Mouse (Mus musculus): Measurements from ENCODE around the gene Ptprb.

The Ptprb gene

GRCm38 (mm10) chr10:116376853-116377252, 101.5 kb downstream of the Ptprb start:
- no peak for DNase-seq (ENCODE audit: low spot score)

- no peak for DNase-seq (ENCODE audit: low spot score)
Measured at GRCm38 (mm10) chr10:116382826-116383685, 107.7 kb downstream of the Ptprb start.

GRCm38 (mm10) chr10:116384401-116384800, 109.1 kb downstream of the Ptprb start:
- DNase-seq (ENCODE audit: low spot score), result no peak

- no peak for DNase-seq (ENCODE audit: low spot score)
Measured at GRCm38 (mm10) chr10:116386391-116386885, 111.1 kb downstream of the Ptprb start.

GRCm38 (mm10) chr10:116388840-116389239, 113.5 kb downstream of the Ptprb start:
- DNase-seq (ENCODE audit: low spot score), result no peak

DNA sequence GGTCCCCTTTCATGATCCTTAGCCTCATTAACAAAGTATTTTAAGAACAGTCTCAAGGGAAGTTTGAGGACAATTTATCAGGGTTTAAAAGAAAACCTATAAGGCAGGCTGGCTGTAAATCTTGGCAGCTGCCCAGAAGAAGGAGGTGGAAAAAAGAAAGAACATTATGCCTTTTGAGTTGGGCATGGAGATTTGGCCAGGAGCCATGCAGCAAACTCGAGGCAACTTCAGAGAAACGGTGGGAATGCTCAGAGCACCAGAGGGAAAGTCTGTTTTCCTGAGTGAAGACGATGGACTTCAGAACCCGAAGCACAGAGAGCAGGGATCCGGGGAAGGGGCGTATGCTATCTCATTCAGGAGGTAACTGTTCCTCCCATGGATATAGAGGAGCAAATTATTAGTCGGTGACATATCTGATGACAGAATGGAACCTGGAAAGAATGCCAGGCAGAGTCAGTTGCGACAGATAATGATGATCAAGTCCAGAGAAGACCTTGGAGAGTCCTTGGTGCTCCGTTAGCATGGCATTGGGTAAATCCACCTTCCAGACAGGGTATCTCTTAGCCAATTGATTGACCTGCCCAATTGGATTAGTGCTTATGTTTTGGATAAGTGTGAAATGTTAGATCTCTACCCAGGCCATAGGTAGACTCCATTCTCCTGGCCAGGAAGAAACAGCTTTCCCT, 118.6 kb downstream of the Ptprb start:
- no peak for DNase-seq (ENCODE audit: low spot score)

DNA sequence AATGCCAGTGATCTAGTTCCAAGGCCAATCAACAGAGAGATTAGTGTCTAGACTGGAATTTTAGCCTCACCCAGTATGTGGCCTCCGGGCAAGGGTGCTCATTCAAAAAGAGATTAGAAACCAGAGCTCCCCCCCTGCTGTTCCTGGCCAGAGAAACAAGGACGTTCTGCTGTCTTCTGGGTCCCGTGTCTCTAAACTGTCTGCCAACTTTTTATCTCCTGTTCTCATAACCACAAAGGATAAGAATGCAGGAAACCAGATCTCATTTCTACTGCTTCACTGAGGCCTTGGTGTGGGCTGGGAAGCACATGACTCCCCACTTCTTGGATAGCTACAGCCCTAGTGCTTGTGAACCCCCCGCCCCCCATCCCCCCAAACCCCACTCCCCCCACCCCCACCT, 119.3 kb downstream of the Ptprb start:
- no peak for DNase-seq (ENCODE audit: low spot score)

DNA sequence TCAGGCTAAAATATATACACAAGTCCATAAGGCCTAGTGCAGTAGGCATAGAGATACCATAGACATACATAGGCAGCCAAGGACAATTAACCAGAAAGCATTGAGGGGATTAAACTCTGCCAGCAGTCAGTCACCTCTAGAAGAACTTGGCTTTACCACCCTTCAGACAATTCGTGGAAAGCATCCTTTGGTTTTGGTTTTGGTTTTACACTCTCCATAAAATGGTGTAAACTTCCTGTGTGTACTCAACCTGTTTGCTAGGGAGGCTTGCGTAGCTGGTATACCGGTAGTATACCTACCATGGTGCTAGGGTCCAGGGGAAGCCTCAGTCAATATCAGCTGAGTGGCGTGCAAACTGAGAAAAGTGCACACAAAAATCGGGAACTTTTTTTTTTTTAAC, 121.0 kb downstream of the Ptprb start:
- no peak for DNase-seq (ENCODE audit: low spot score)

- no peak for DNase-seq (ENCODE audit: low spot score)
Measured at GRCm38 (mm10) chr10:116396966-116397365, 121.6 kb downstream of the Ptprb start.

DNA sequence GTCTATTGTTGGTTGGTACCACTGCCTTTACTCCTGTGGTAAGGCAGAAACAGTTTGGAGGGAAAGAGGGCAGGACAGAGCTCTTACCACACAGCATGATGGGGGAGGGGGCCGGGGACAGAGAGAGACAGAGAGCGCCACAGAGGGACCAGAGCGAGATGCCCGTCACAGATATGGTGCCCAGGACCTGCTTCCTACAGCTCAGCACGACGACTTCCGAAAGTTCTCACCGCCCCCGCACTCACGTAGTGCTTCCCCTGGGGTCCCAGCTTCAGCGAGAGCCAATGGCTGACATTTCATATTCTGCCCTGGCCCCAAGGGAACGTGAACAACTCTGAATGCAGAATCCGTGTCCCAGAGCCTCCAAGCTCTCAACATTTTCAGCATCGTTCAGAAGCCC, 122.2 kb downstream of the Ptprb start:
- DNase-seq (ENCODE audit: low spot score), result no peak

DNA sequence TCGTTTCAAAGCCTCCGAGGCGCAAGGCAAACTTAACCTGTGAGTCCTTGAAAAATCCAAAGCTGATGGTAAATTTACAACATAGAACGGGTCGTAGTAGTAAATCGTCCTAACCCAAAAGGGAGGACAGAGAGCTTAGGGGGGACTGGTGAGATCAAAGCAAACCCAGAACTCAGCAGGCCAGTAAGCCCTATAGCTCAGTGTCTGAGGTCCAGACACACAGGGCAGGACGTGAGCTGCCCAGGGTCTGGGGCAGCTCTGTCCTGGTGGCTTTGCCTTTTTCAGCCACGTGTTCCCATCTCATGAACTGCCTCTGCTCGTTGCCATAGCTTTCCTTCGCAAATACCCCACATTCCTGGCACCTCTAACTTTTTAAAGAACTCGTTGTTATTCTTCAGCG, 122.7 kb downstream of the Ptprb start:
- DNase-seq (ENCODE audit: low spot score), result no peak

GRCm38 (mm10) chr10:116402742-116403425, 127.6 kb downstream of the Ptprb start:
- no peak for DNase-seq (ENCODE audit: low spot score)

GRCm38 (mm10) chr10:116403679-116404078, 128.4 kb downstream of the Ptprb start:
- no peak for DNase-seq (ENCODE audit: low spot score)

DNA sequence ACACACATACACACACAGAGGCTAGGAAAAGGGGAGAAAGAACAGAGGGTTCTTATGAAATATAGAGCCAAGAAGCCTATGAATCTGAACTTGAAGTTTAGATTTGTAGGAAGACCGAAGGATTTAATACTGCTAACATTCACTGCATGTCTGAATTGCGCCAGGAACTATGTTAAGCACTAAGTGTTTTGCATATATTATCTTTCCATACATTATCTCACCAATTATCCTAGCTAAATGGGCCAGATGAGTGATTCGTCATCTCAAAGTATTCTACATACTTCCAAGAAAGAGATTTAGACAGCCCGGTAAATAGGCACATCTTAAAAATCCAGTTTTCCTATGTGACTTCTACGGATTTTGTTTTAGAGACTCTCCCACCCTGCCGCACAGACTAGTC, 129.7 kb downstream of the Ptprb start:
- no peak for DNase-seq (ENCODE audit: low spot score)

DNA sequence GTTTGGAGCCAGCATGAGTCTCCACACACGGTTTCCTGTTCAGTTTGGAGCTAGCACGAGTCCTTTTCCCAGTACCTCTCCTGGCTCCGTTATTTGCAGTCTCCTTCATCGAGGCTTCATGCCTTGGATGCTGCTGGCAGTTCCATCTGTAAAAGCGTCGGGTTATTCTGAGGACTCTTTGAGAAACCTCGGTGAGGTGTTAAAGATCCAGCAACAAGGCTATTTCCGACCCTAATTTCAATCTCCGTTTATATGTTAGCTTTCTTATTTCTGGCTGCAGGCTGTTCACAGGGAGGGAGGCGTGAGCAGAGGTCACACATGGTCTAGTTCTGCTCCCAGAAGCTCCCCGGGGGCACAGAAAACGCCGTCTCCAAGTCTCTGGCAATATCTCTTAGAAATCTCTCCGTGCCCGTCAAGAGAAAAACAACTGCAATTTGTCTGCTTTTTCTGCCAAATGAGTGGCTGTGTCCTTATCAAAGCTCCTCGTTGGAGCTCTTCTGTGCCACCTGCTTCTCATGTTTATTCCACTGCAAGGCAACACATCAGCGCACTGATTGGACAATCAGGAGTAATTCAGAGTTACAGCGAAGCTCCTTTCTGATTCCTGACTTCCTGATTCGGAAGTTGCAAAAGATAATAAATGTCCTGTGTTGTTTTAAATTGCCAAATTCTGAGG, 132.5 kb downstream of the Ptprb start:
- DNase-seq (ENCODE audit: low spot score), result no peak

DNA sequence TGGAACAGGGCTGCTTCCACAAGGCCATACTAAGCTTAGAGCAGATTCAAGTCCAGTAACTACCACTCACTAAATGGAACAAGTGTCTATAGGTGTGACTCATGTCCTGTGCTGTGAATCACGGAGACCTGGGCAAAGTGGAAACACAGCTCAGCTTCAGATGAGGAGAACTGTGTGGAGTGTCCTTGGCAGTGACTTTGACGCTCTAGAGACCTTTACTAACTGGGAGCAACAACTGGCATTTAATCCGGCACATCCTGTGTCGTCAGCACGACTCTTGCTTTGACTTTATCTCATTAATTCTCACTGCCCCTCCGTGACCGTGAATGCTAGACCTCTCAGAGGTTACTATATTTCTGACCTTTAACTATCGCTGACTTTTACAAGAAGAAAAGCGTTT, 135.5 kb downstream of the Ptprb start:
- no peak for DNase-seq (ENCODE audit: low spot score)

- DNase-seq (ENCODE audit: low spot score), result no peak
Measured at GRCm38 (mm10) chr10:116416142-116416541, 140.8 kb downstream of the Ptprb start.

- DNase-seq (ENCODE audit: low spot score), result no peak
Measured at GRCm38 (mm10) chr10:116416726-116417125, 141.4 kb downstream of the Ptprb start.

- DNase-seq (ENCODE audit: low spot score), result no peak
Measured at GRCm38 (mm10) chr10:116418121-116418726, 142.9 kb downstream of the Ptprb start.

DNA sequence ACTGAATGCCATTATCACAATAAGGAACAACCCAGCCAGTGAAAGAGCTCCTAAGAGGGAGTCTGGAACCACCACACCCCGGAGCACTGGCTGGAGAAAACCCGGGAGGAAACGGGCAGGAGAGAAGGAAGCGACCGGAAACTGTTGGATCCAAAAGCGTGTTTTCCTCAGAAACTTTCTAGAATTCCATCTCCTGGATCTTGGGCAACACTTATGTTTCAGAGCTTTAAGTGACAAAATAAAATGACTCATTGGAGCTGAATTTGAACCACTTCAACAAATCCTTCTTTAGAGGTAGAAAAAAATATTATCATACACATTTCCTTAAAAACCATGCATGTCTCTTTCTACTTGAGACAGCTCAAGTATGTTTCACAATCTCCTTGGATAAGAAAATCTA, 145.7 kb downstream of the Ptprb start:
- no peak for DNase-seq (ENCODE audit: low spot score)

GRCm38 (mm10) chr10:116422551-116422950, 147.2 kb downstream of the Ptprb start:
- no peak for DNase-seq (ENCODE audit: low spot score)

- no peak for DNase-seq (ENCODE audit: low spot score)
Measured at GRCm38 (mm10) chr10:116424921-116425320, 149.6 kb downstream of the Ptprb start.

All from yolk sac, embryonic 10.5 days (tissue).